Mouse (Mus musculus): ENCODE results near the gene Inha.

Gene Inha

GRCm38 (mm10) chr1:75557041-75557440 lies 50.2 kb downstream of the Inha start:
- DNase-seq (ENCODE audit: low spot score in 2 of 2): no peak

- DNase-seq (ENCODE audit: low spot score in 2 of 2): no peak
Measured at GRCm38 (mm10) chr1:75558388-75559178, 51.7 kb downstream of the Inha start.

GRCm38 (mm10) chr1:75559212-75559925 lies 52.5 kb downstream of the Inha start:
- DNase-seq (ENCODE audit: low spot score in 2 of 2): peak; percentile 90 to 91
